ENCODE assay signal across 10 mouse cellular contexts in genomic region chr6:116821215-116821912, GRCm38 (mm10).
DNase-seq lines count a peak whose midpoint lies in the region; ATAC-seq lines count a peak whose summit lies in the region.
"Had no signal": no experiment of that assay in that cellular context is flagged by ENCODE, and none has a peak within 500 bp of the region (broad histone marks: within the 10 kb centered on the region; RNA-seq: fewer than 3 reads in every experiment).

No protein-coding gene starts in this region.

- H3K9me3 ChIP-seq in kidney, embryonic 15.5 days (replicated peaks) = no peaks in the 10 kb centered on the region
- H3K9me3 ChIP-seq: embryonic facial prominence, embryonic 15.5 days; limb, embryonic 12.5 days had no signal

- H3K4me2 ChIP-seq in kidney, embryonic 15.5 days = no peak overlapping the region
- H3K4me2 ChIP-seq: embryonic facial prominence, embryonic 15.5 days; limb, embryonic 12.5 days had no signal

- H3K27ac ChIP-seq in kidney, embryonic 15.5 days = no peak overlapping the region
- H3K27ac ChIP-seq: embryonic facial prominence, embryonic 15.5 days; limb, embryonic 12.5 days had no signal

- no peaks in the 10 kb centered on the region for H3K36me3 ChIP-seq in kidney, embryonic 15.5 days
- H3K36me3 ChIP-seq: embryonic facial prominence, embryonic 15.5 days; limb, embryonic 12.5 days had no signal

- no peak for ATAC-seq in kidney, embryonic 15.5 days (replicated peaks; ENCODE audit: low FRiP score)
- ATAC-seq in erythroid progenitor cell, adult 5-6 weeks (replicated peaks; ENCODE audit: low FRiP score, poor library complexity, severe bottlenecking) = no peak

- H3K4me1 ChIP-seq in kidney, embryonic 15.5 days = no peaks in the 10 kb centered on the region

- H3K27me3 ChIP-seq in kidney, embryonic 15.5 days = no peaks in the 10 kb centered on the region
- H3K27me3 ChIP-seq: embryonic facial prominence, embryonic 15.5 days; limb, embryonic 12.5 days had no signal

- DNase-seq in kidney, adult 18-20 months = peak; percentile 29
- peak; percentile 57 for DNase-seq in adrenal gland, postnatal 10 days
- peak; percentile 49 for DNase-seq in heart, adult 8-10 months (ENCODE audit: low spot score)
- peak; percentile 50 to 53 for DNase-seq in kidney, postnatal 4 days
- peak; percentile 15 for DNase-seq in ovary, postnatal 36 days (ENCODE audit: low spot score)
- DNase-seq in right cerebral cortex, adult 2 months (ENCODE audit: low spot score in 2 of 2) = no peak

- H3K4me3 ChIP-seq in kidney, embryonic 15.5 days (replicated peaks) = no peak overlapping the region
- H3K4me3 ChIP-seq: embryonic facial prominence, embryonic 15.5 days; limb, embryonic 12.5 days had no signal

- no peak overlapping the region for H3K9ac ChIP-seq in kidney, embryonic 15.5 days
- H3K9ac ChIP-seq: embryonic facial prominence, embryonic 15.5 days; limb, embryonic 12.5 days had no signal

- WGBS in kidney, embryonic 15.5 days = 57% methylated on average over 12 of the region's 12 CpGs

Comparison
In these comparisons a context has a peak if more than half of its experiments do, and no peak if none do; other contexts are left out.
1. DNase-seq: peak in kidney, adult 18-20 months (single experiment), adrenal gland, postnatal 10 days (single experiment), heart, adult 8-10 months (single experiment), kidney, postnatal 4 days (2 of 2) and ovary, postnatal 36 days (single experiment); none in right cerebral cortex, adult 2 months (0 of 2).